Mouse (Mus musculus) embryonic fibroblast, embryonic 13.5 days (primary cell): ENCODE measurements at regions not wholly inside any gene's neighbourhood (a gene's known extent, or its start where the extent isn't known, plus 50 kb on each side); places are given as distances from the start of the nearest gene placed in this dataset.

Experiments used
- CTCF ChIP-seq: IDR thresholded peaks from 2 replicates; pipeline ENCODE4 v1.5.1; 2011; ENCODE audit warnings: mild to moderate bottlenecking, control low read depth, low read length, moderate library complexity, borderline replicate concordance; ENCODE audit not compliant: insufficient read depth
- POLR2A ChIP-seq: IDR thresholded peaks from 2 replicates; pipeline ENCODE4 v1.6.1; 2011; ENCODE audit warnings: low read depth, mild to moderate bottlenecking, control low read depth, low read length, moderate library complexity

GRCm38 (mm10) chr4:124498043-124498442, 112.6 kb downstream of the 3100002H09Rik start:
- TF ChIP-seq POLR2A (no peak), CTCF (no peak)
